Comparison of ENCODE assay signal across 8 mouse cellular contexts in genomic region chr14:21018977-21019376, GRCm38 (mm10). TPM values are rescaled to one million over a fixed set of nuclear protein-coding genes. Genes with fewer than 3 reads are reported as not detected.
DNase-seq lines count a peak whose midpoint lies in the region; ATAC-seq and TF ChIP-seq lines count a peak whose summit lies in the region.

No protein-coding gene starts in this region.

- no peaks in the 10 kb centered on the region for H3K27me3 ChIP-seq in forebrain, embryonic 16.5 days (replicated peaks; ENCODE audit: control insufficient read depth, insufficient read depth, low read length)
- no peaks in the 10 kb centered on the region for H3K27me3 ChIP-seq in midbrain, embryonic 13.5 days

- H3K4me3 ChIP-seq in left cerebral cortex, adult 2 months = no peak overlapping the region
- H3K4me3 ChIP-seq in forebrain, embryonic 16.5 days (replicated peaks; ENCODE audit: low read length) = no peak overlapping the region
- no peak overlapping the region for H3K4me3 ChIP-seq in midbrain, embryonic 13.5 days (replicated peaks)

- no peak overlapping the region for H3K4me2 ChIP-seq in forebrain, embryonic 16.5 days (ENCODE audit: low read length)
- H3K4me2 ChIP-seq in midbrain, embryonic 13.5 days (replicated peaks) = no peak overlapping the region

- no peaks in the 10 kb centered on the region for H3K9me3 ChIP-seq in forebrain, embryonic 16.5 days (ENCODE audit: control insufficient read depth, low read length)
- no peaks in the 10 kb centered on the region for H3K9me3 ChIP-seq in midbrain, embryonic 13.5 days

- H3K9ac ChIP-seq in forebrain, embryonic 16.5 days (replicated peaks; ENCODE audit: low read depth, low read length) = no peak overlapping the region
- H3K9ac ChIP-seq in midbrain, embryonic 13.5 days (replicated peaks) = no peak overlapping the region

- no peak for DNase-seq in cerebellum, adult 11-12 months
- no peak for DNase-seq in left cerebral cortex, adult 2 months (ENCODE audit: extremely low spot score in 1 of 2, low spot score in 2 of 2)
- no peak for DNase-seq in left cerebral cortex, postnatal 4 days
- no peak for DNase-seq in ovary, postnatal 36 days (ENCODE audit: low spot score)

- TF ChIP-seq CTCF in left cerebral cortex, adult 2 months (IDR thresholded peaks at IDR 0.05) = peak; percentile 77

- ATAC-seq in cerebellum, adult (ENCODE audit: insufficient number of reproducible peaks, low FRiP score, low TSS enrichment) = 0 out of 2 replicates have a peak, but pooled peaks have one; percentile 56
- ATAC-seq in activated CD4-positive, CD25-positive, alpha-beta regulatory T cell, adult 4 months = peak; percentile 57
- ATAC-seq in forebrain, embryonic 16.5 days = peak; percentile 89
- peak; percentile 79 for ATAC-seq in midbrain, embryonic 13.5 days

- H3K4me1 ChIP-seq in forebrain, embryonic 16.5 days (replicated peaks; ENCODE audit: control insufficient read depth, insufficient read depth, low read length) = no peaks in the 10 kb centered on the region
- no peaks in the 10 kb centered on the region for H3K4me1 ChIP-seq in midbrain, embryonic 13.5 days (replicated peaks)

- no peaks in the 10 kb centered on the region; the same call in 1 of the 2 replicates for H3K36me3 ChIP-seq in forebrain, embryonic 16.5 days (ENCODE audit: control insufficient read depth, insufficient read depth)
- peaks cover 28% of the 10 kb centered on the region for H3K36me3 ChIP-seq in midbrain, embryonic 13.5 days

- peak overlapping the region; percentile 67 for H3K27ac ChIP-seq in left cerebral cortex, adult 2 months
- H3K27ac ChIP-seq in forebrain, embryonic 16.5 days (ENCODE audit: low read length) = no peak overlapping the region
- no peak overlapping the region for H3K27ac ChIP-seq in midbrain, embryonic 13.5 days

- intact Hi-C loops in left cerebral cortex, adult 2 months (cut with DNase I) = loop anchor here (1.0 to 5.0 kb wide), 2 partner anchors 215 to 272 kb away; no protein-coding TSS in a partner anchor
- intact Hi-C loops in left cerebral cortex, postnatal 4 days (cut with DNase I) = no loop called here

- 21% methylated on average over 3 of the region's 3 CpGs for WGBS in forebrain, embryonic 16.5 days
- 44% methylated on average over 3 of the region's 3 CpGs for WGBS in midbrain, embryonic 13.5 days

RNA-seq across cellular contexts. Expression of gene Ap3m1, which starts 33.3 kb away (rescaled TPM):
- 10 to 100 TPM; 62.5 to 64.3 TPM for total RNA-seq in left cerebral cortex, adult 2 months (2021)
- total RNA-seq in left cerebral cortex, postnatal 4 days (2021) = 10 to 100 TPM; 89.5 to 93.0 TPM
- 10 to 100 TPM; 69.8 to 80.2 TPM for polyA plus RNA-seq in activated CD4-positive, CD25-positive, alpha-beta regulatory T cell, adult 4 months (2017; shearing (Covaris generic))
- 101 and 109 TPM in 2 replicates for polyA plus RNA-seq in forebrain, embryonic 16.5 days (2015; fragmentation: Nextera tagmentation; extraction: Ambion mirVana)
- 103 TPM in 2 replicates for polyA plus RNA-seq in midbrain, embryonic 13.5 days (2015; fragmentation: Nextera tagmentation; extraction: Ambion mirVana)

RNA-seq across cellular contexts. Expression of gene Adk, which starts 33.4 kb away (rescaled TPM):
- 10 to 100 TPM; 59.5 to 69.6 TPM for total RNA-seq in left cerebral cortex, adult 2 months (2021)
- total RNA-seq in left cerebral cortex, postnatal 4 days (2021) = 10 to 100 TPM; 51.6 to 52.3 TPM
- polyA plus RNA-seq in activated CD4-positive, CD25-positive, alpha-beta regulatory T cell, adult 4 months (2017; shearing (Covaris generic)) = 100 to 1,000 TPM; 125 to 151 TPM
- 71.9 and 82.3 TPM in 2 replicates for polyA plus RNA-seq in forebrain, embryonic 16.5 days (2015; fragmentation: Nextera tagmentation; extraction: Ambion mirVana)
- polyA plus RNA-seq in midbrain, embryonic 13.5 days (2015; fragmentation: Nextera tagmentation; extraction: Ambion mirVana) = 50.0 and 53.5 TPM in 2 replicates
